In the genomic region with DNA sequence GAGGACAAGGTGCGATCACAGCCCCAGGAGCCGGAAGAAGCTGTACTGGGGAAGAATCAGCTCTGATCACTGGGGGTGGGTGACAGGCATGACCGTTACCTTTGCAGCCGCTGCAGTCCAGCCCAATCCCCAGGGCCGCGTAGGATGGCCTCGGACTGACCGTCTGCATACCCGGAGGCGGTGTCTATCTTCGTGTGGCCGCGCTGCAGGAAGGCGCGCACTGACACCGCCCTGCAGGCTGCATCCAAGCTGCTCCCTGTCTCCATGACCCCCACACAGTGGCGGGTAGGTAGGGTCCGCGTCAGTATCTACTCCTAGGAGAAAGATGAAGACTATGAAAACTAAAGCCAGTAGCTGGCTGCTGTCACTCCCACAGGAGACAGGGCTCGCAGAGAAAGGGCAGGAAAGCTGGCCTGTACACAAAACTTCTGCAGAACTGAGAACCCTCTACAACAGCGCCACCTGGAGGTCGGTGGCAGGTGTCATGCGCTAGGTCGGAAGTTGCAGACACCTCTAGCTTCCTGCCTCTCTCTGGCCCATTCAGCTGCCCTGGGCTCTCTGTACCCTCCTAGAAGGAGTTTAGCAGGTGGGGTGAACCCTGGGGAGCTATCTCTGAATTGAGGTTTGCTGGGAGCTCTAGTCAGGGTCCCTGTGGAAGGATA, we compare ENCODE assay signal across 1 mouse cellular context.
TF ChIP-seq lines count a peak whose summit lies in the region.

No protein-coding gene starts in this region.

TF ChIP-seq in CH12.LX, 34 proteins besides CTCF, POLR2A, EP300 and RAD21:
- TF ChIP-seq BHLHE40 (IDR thresholded peaks at IDR 0.05; ENCODE audit: low read depth, low read length) (no peak), MAX (IDR thresholded peaks at IDR 0.05; ENCODE audit: low read length) (no peak; the same call in 1 of the 2 replicates), ZNF384 (IDR thresholded peaks at IDR 0.05; ENCODE audit: low read depth, low read length) (no peak), MAFK (IDR thresholded peaks at IDR 0.05; ENCODE audit: insufficient replicate concordance, low read length) (no peak), USF2 (conservative IDR thresholded peaks at IDR 0.05; ENCODE audit: low read depth, low read length) (no peak), UBTF (IDR thresholded peaks at IDR 0.05; ENCODE audit: low read depth, low read length) (no peak), MXI1 (IDR thresholded peaks at IDR 0.05; ENCODE audit: low read depth, low read length) (no peak), MEF2A (IDR thresholded peaks at IDR 0.05; ENCODE audit: borderline replicate concordance, low read depth, low read length) (no peak), MYC (IDR thresholded peaks at IDR 0.05; ENCODE audit: low read depth, low read length) (0 out of 2 replicates have a peak, but pooled peaks have one; percentile 54), SMC3 (IDR thresholded peaks at IDR 0.05; ENCODE audit: low read depth, low read length) (peak; percentile 75), ZC3H11A (IDR thresholded peaks at IDR 0.05; ENCODE audit: low read depth, low read length) (no peak), E2F4 (IDR thresholded peaks at IDR 0.05; ENCODE audit: insufficient replicate concordance, low read depth, low read length) (no peak), ZMIZ1 (IDR thresholded peaks at IDR 0.05; ENCODE audit: low read depth, low read length) (no peak), KAT2A (IDR thresholded peaks at IDR 0.05; ENCODE audit: insufficient replicate concordance, low read length) (no peak), HCFC1 (IDR thresholded peaks at IDR 0.05; ENCODE audit: low read depth, low read length) (0 out of 2 replicates have a peak, but pooled peaks have one; percentile 15), POLR2AphosphoS2 (IDR thresholded peaks at IDR 0.05; ENCODE audit: low read depth, low read length) (no peak), NRF1 (IDR thresholded peaks at IDR 0.05; ENCODE audit: low read depth, low read length) (peak; percentile 48; the same call in 1 of the 2 replicates), USF1 (IDR thresholded peaks at IDR 0.05; ENCODE audit: low read depth, low read length) (no peak), GABPA (IDR thresholded peaks at IDR 0.05; ENCODE audit: insufficient replicate concordance, low read depth, low read length) (no peak), TBP (conservative IDR thresholded peaks at IDR 0.05; ENCODE audit: low read depth, low read length) (no peak), TCF12 (IDR thresholded peaks at IDR 0.05; ENCODE audit: low read depth, low read length) (no peak), ZKSCAN1 (IDR thresholded peaks at IDR 0.05; ENCODE audit: borderline replicate concordance, low read depth, low read length) (no peak), CHD2 (IDR thresholded peaks at IDR 0.05; ENCODE audit: low read length) (no peak), ELF1 (IDR thresholded peaks at IDR 0.05; ENCODE audit: low read depth, low read length) (peak; percentile 67), MAZ (IDR thresholded peaks at IDR 0.05; ENCODE audit: low read depth, low read length) (no peak)
